Mouse (Mus musculus) forebrain, postnatal 0 days (tissue): Measurements from ENCODE around the gene Srgap2. TPM values are rescaled to one million over a fixed set of nuclear protein-coding genes. Genes with fewer than 3 reads are reported as not detected.

Experiments used
- ATAC-seq: fragments of 200-750 bp; cut with Nextera tagmentation; 2 replicates; pipeline ENCODE4 v1.8.0; 2017; ENCODE audit warnings: mild to moderate bottlenecking, moderate library complexity
- DNase-seq: peaks from one replicate; pipeline ENCODE4 v3.0.0-alpha.2; 2015
- H3K27ac ChIP-seq: fragments of 300-500 bp; sonication (generic); 2 replicates; pipeline ENCODE4 v1.5.1; 2014; ENCODE audit warnings: low read depth, mild to moderate bottlenecking, antibody characterized with exemption, low read length, moderate library complexity, mixed read lengths
- H3K27me3 ChIP-seq: fragments of 300-500 bp; sonication (generic); 2 replicates; pipeline ENCODE4 v1.6.1; 2014; ENCODE audit warnings: mild to moderate bottlenecking, low read length, mixed read lengths; ENCODE audit not compliant: insufficient read depth
- H3K36me3 ChIP-seq: fragments of 300-500 bp; sonication (generic); 2 replicates; pipeline ENCODE4 v1.6.1; 2014; ENCODE audit warnings: mild to moderate bottlenecking, moderate library complexity; ENCODE audit not compliant: insufficient read depth
- H3K4me1 ChIP-seq: fragments of 300-500 bp; sonication (generic); 2 replicates; pipeline ENCODE4 v1.6.1; 2014; ENCODE audit warnings: antibody characterized with exemption; ENCODE audit not compliant: insufficient read depth
- H3K4me2 ChIP-seq: fragments of 300-500 bp; sonication (generic); 2 replicates; pipeline ENCODE4 v1.6.1; 2014; ENCODE audit warnings: low read depth, mild to moderate bottlenecking, moderate library complexity
- H3K4me3 ChIP-seq: fragments of 300-500 bp; sonication (generic); 2 replicates; pipeline ENCODE4 v1.5.1; 2014; ENCODE audit warnings: low read depth, low read length, mixed read lengths
- H3K9ac ChIP-seq: fragments of 300-500 bp; sonication (generic); 2 replicates; pipeline ENCODE4 v1.6.1; 2014; ENCODE audit warnings: mild to moderate bottlenecking
- H3K9me3 ChIP-seq: fragments of 300-500 bp; sonication (generic); 2 replicates; pipeline ENCODE4 v1.6.1; 2016; ENCODE audit warnings: low read length
- CTCF ChIP-seq: sonication (generic); IDR thresholded peaks from 2 replicates; pipeline ENCODE4 v1.5.1; 2016; ENCODE audit warnings: antibody characterized with exemption, control low read depth, low read depth
- WGBS: fragments of 180-500 bp; shearing (Covaris S2); extraction: QIAGEN DNeasy Blood & Tissue Kit; methylation state at CpG from one replicate; pipeline ENCODE4 v1.1.7; 2014; 5-methylcytosine and 5-hydroxymethylcytosine counted together
- polyA plus RNA-seq: library from polyadenylated mRNA; unstranded; fragments of >200 nt; fragmentation: Nextera tagmentation; extraction: Ambion mirVana; gene quantifications from 2 replicates; pipeline ENCODE4 v1.2.1, GENCODE M21; 2015
- total RNA-seq: library from RNA; depleted of rRNA; stranded (reverse); fragments of >200 nt; gene quantifications from 2 replicates; pipeline ENCODE4 v1.2.3, GENCODE M21; 2014

Gene Srgap2
- total and polyA plus RNA-seq, 2 experiments from 2014 or later, result 28.1 to 68.4 TPM

GRCm38 (mm10) chr1:131525586-131526271 is 1.4 kb downstream of the Srgap2 start:
- H3K36me3 ChIP-seq, result no peaks in the 10 kb centered on the region
- 1% methylated on average over 40 of the region's 41 CpGs for WGBS
- ATAC-seq (no peak), DNase-seq (no peak)
- H3K27me3 ChIP-seq, result no peaks in the 10 kb centered on the region
- no peaks in the 10 kb centered on the region for H3K9me3 ChIP-seq
- peak overlapping the region; percentile 77 for H3K4me2 ChIP-seq
- peak overlapping the region; percentile 80 for H3K9ac ChIP-seq
- peaks cover 27% of the 10 kb centered on the region for H3K4me1 ChIP-seq
- H3K27ac ChIP-seq, result peak overlapping the region; percentile 91
- no peak for TF ChIP-seq CTCF
- peak overlapping the region; percentile 75 for H3K4me3 ChIP-seq

DNA sequence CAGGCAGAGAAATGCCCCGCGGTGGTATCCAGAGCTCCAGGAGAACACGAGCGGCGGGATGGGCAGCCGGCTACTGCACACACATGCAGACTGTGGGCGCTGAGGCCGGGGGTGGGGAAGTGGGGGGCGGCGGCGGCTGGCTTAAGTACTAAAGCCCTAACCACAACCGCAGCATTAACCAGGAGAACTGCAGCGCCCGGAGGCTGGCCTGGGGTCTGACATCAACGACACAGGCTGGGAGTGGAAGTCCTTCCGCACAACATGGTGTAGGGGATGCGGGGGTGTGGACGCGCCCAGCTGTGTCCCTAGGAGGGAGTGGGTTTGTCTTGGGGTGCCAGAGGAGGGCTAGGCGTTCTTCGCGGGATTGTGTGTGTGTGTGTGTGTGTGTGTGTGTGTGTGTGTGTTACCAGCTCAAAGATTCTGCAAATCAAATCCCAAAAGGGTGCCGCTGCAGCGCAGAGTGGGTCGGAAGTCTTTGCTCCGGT is 2.0 kb downstream of the Srgap2 start:
- ATAC-seq, result no peak
- Histone ChIP-seq H3K36me3 (no peaks in the 10 kb centered on the region), H3K4me2 (peak overlapping the region; percentile 77), H3K9ac (peak overlapping the region; percentile 80), H3K27me3 (no peaks in the 10 kb centered on the region), H3K9me3 (no peaks in the 10 kb centered on the region), H3K4me3 (peak overlapping the region; percentile 75), H3K4me1 (peaks cover 30% of the 10 kb centered on the region), H3K27ac (peak overlapping the region; percentile 91)
- TF ChIP-seq CTCF, result no peak
- DNase-seq, result peak; percentile 67
- WGBS, result under 1% methylated on average over 26 of the region's 26 CpGs

GRCm38 (mm10) chr1:131523794-131524193 is 3.4 kb downstream of the Srgap2 start:
- DNase-seq (peak; percentile 57), ATAC-seq (no peak)
- H3K9me3 ChIP-seq, result no peaks in the 10 kb centered on the region
- H3K36me3 ChIP-seq, result no peaks in the 10 kb centered on the region
- 11% methylated on average over 3 of the region's 3 CpGs for WGBS
- peak overlapping the region; percentile 91 for H3K27ac ChIP-seq
- TF ChIP-seq CTCF, result no peak
- peaks cover 32% of the 10 kb centered on the region for H3K4me1 ChIP-seq
- peak overlapping the region; percentile 75 for H3K4me3 ChIP-seq
- H3K4me2 ChIP-seq, result peak overlapping the region; percentile 77
- H3K27me3 ChIP-seq, result no peaks in the 10 kb centered on the region
- peak overlapping the region; percentile 80 for H3K9ac ChIP-seq

DNA sequence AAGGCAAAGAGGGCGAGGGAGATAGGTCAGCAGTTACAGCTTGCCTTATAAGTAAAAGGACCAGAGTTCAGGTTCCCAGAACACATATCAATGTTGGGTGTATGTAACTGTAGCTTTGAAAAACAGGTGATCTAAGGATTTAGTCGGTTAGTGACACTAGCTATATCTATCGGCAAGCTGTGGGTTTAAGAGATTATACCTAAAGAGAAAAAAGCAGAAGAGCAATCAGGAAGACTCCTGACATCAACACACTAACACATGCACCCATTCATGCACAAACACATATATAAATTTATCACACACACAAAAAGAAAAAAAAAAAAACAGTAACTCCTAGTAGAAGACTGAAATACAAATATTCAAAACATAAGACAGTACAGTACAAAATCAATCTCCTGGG is 10.6 kb downstream of the Srgap2 start:
- TF ChIP-seq CTCF, result no peak
- WGBS, result 98% methylated on average over 3 of the region's 3 CpGs
- no peaks in the 10 kb centered on the region for H3K27me3 ChIP-seq
- H3K36me3 ChIP-seq, result no peaks in the 10 kb centered on the region; the same call in 1 of the 2 replicates
- H3K4me1 ChIP-seq, result peaks cover 17% of the 10 kb centered on the region; the same call in 1 of the 2 replicates
- DNase-seq (no peak), ATAC-seq (no peak)
- H3K4me2 ChIP-seq, result no peak overlapping the region
- H3K9ac ChIP-seq, result no peak overlapping the region
- H3K4me3 ChIP-seq, result no peak overlapping the region
- H3K9me3 ChIP-seq, result no peaks in the 10 kb centered on the region
- H3K27ac ChIP-seq, result no peak overlapping the region

GRCm38 (mm10) chr1:131514197-131514596 is 13.0 kb downstream of the Srgap2 start:
- no peak overlapping the region for H3K27ac ChIP-seq
- no peak overlapping the region for H3K4me3 ChIP-seq
- H3K9ac ChIP-seq, result no peak overlapping the region
- no peaks in the 10 kb centered on the region; the same call in 1 of the 2 replicates for H3K36me3 ChIP-seq
- 0 out of 2 replicates have a peak, but pooled peaks cover 3% of the 10 kb centered on the region for H3K4me1 ChIP-seq
- H3K27me3 ChIP-seq, result no peaks in the 10 kb centered on the region
- DNase-seq (no peak), ATAC-seq (no peak)
- no peak overlapping the region for H3K4me2 ChIP-seq
- no peak for TF ChIP-seq CTCF
- no peaks in the 10 kb centered on the region for H3K9me3 ChIP-seq
- 60% methylated on average over 1 of the region's 1 CpGs for WGBS

DNA sequence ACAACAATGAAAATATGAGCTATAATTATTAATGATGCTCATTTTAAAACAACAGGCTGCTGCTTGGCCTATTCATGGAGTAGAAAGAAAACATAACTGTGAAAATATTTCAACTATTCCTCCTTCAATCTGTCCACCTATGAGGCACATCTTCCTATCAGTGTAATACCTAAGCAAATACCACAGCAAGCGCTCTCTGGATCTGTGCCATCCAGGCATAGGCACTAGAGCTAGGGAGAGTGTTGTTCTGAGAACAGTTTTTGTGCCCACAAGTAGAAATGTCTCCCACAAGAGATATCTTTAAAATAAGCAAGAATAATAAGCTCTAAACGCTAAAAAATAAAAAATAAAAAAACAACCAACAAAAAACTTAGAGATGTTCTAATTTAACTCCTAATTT is 14.0 kb downstream of the Srgap2 start:
- H3K4me2 ChIP-seq, result no peak overlapping the region
- H3K4me1 ChIP-seq, result 0 out of 2 replicates have a peak, but pooled peaks cover 3% of the 10 kb centered on the region
- no peak overlapping the region for H3K27ac ChIP-seq
- H3K9ac ChIP-seq, result no peak overlapping the region
- ATAC-seq (no peak), DNase-seq (no peak)
- H3K36me3 ChIP-seq, result no peaks in the 10 kb centered on the region; the same call in 1 of the 2 replicates
- WGBS, result 93% methylated on average over 2 of the region's 2 CpGs
- H3K4me3 ChIP-seq, result no peak overlapping the region
- no peaks in the 10 kb centered on the region for H3K27me3 ChIP-seq
- no peak for TF ChIP-seq CTCF
- no peaks in the 10 kb centered on the region for H3K9me3 ChIP-seq
